Mouse (Mus musculus) naive thymus-derived CD4-positive, alpha-beta T cell, adult 2 months (primary cell): ENCODE measurements around the gene Mt4.

Source experiments
- DNase-seq: peaks from one replicate; pipeline ENCODE4 v3.0.0-alpha.2; 2011; ENCODE audit warnings: low read depth

The Mt4 gene

GRCm38 (mm10) chr8:94136933-94137332 lies at the start of gene Mt4:
TSS of gene Mt4 (plus strand) at chr8:94137197.
- no peak for DNase-seq

- no peak for DNase-seq
Measured at GRCm38 (mm10) chr8:94087964-94088363, 49.0 kb upstream of the Mt4 start.

GRCm38 (mm10) chr8:94089715-94090114 lies 47.3 kb upstream of the Mt4 start:
- no peak for DNase-seq

GRCm38 (mm10) chr8:94092848-94093247 lies 44.1 kb upstream of the Mt4 start:
- DNase-seq, result no peak

GRCm38 (mm10) chr8:94094281-94094680 lies 42.7 kb upstream of the Mt4 start:
- peak; percentile 20 for DNase-seq

- DNase-seq, result peak; percentile 100
Measured at GRCm38 (mm10) chr8:94098081-94098974, 38.7 kb upstream of the Mt4 start, which contains the start of gene Bbs2. TSS of gene Bbs2 (minus strand) at chr8:94098928.

- DNase-seq, result no peak
Measured at GRCm38 (mm10) chr8:94098996-94099395, 38.0 kb upstream of the Mt4 start.

- DNase-seq, result no peak
Measured at GRCm38 (mm10) chr8:94104146-94104545, 32.9 kb upstream of the Mt4 start.

GRCm38 (mm10) chr8:94107871-94108270 lies 29.1 kb upstream of the Mt4 start:
- DNase-seq, result no peak

GRCm38 (mm10) chr8:94109396-94109795 lies 27.6 kb upstream of the Mt4 start:
- DNase-seq, result no peak

GRCm38 (mm10) chr8:94109835-94110234 lies 27.2 kb upstream of the Mt4 start:
- DNase-seq, result no peak

- no peak for DNase-seq
Measured at GRCm38 (mm10) chr8:94110526-94111177, 26.3 kb upstream of the Mt4 start.

GRCm38 (mm10) chr8:94113435-94113834 lies 23.6 kb upstream of the Mt4 start:
- no peak for DNase-seq

- DNase-seq, result no peak
Measured at GRCm38 (mm10) chr8:94113972-94114371, 23.0 kb upstream of the Mt4 start.

- DNase-seq, result no peak
Measured at GRCm38 (mm10) chr8:94118776-94119430, 18.1 kb upstream of the Mt4 start.

GRCm38 (mm10) chr8:94121625-94122024 lies 15.4 kb upstream of the Mt4 start:
- no peak for DNase-seq

- DNase-seq, result no peak
Measured at GRCm38 (mm10) chr8:94122711-94123468, 14.1 kb upstream of the Mt4 start.

- no peak for DNase-seq
Measured at GRCm38 (mm10) chr8:94127711-94128110, 9.3 kb upstream of the Mt4 start.

GRCm38 (mm10) chr8:94129133-94129789 lies 7.7 kb upstream of the Mt4 start:
- no peak for DNase-seq

GRCm38 (mm10) chr8:94130126-94130525 lies 6.9 kb upstream of the Mt4 start:
- DNase-seq, result no peak

GRCm38 (mm10) chr8:94132096-94132495 lies 4.9 kb upstream of the Mt4 start:
- DNase-seq, result no peak
